Mouse (Mus musculus): Measurements from ENCODE around the gene Fbxw11. TPM values are rescaled to one million over a fixed set of nuclear protein-coding genes. Genes with fewer than 3 reads are reported as not detected.

Fbxw11 gene
- polyA plus RNA-seq, 1 experiment from 2014 or later = 65.1 TPM

DNA sequence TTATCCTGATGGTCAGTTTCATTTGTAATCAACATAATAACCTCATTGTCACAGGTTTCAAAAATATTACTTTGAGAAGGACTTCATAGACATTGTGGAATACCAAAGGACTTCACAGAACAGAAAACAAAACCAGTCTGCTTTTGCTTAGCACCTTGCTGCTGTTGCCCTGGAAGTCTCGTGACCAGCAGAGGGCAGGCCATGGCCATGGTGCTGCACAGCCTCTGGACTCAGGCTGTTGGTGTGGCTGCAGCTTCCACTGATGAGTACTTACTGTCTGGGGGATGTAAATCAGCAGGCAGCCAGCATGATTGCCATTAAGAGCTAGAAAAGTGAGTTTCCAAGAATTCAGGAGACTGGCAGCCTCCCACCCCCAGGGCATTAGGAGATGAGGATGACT is 16.8 kb upstream of the Fbxw11 start:
- Histone ChIP-seq H3K27ac (replicated peaks) (no peak overlapping the region), H3K36me3 (no peaks in the 10 kb centered on the region), H3K4me1 (peaks cover 3% of the 10 kb centered on the region; the same call in 1 of the 2 replicates), H3K9ac (no peak overlapping the region), H3K9me3 (replicated peaks) (no peaks in the 10 kb centered on the region), H3K27me3 (no peaks in the 10 kb centered on the region), H3K4me3 (replicated peaks) (no peak overlapping the region), H3K4me2 (replicated peaks) (no peak overlapping the region)
- 57% methylated on average over 1 of the region's 1 CpGs for WGBS
- ATAC-seq (ENCODE audit: insufficient number of reproducible peaks, low FRiP score, low TSS enrichment, low read depth) = no peak

GRCm38 (mm10) chr11:32626079-32626478 is 16.4 kb upstream of the Fbxw11 start:
- Histone ChIP-seq H3K4me2 (replicated peaks) (no peak overlapping the region), H3K4me1 (peaks cover 3% of the 10 kb centered on the region; the same call in 1 of the 2 replicates), H3K9me3 (replicated peaks) (no peaks in the 10 kb centered on the region), H3K9ac (no peak overlapping the region), H3K36me3 (no peaks in the 10 kb centered on the region), H3K27ac (replicated peaks) (no peak overlapping the region), H3K4me3 (replicated peaks) (no peak overlapping the region), H3K27me3 (no peaks in the 10 kb centered on the region)
- no peak for ATAC-seq (ENCODE audit: insufficient number of reproducible peaks, low FRiP score, low TSS enrichment, low read depth)
- WGBS = 78% methylated on average over 6 of the region's 6 CpGs

GRCm38 (mm10) chr11:32627900-32628299 is 14.6 kb upstream of the Fbxw11 start:
- H3K4me3 ChIP-seq (replicated peaks) = no peak overlapping the region
- H3K4me1 ChIP-seq = peaks cover 3% of the 10 kb centered on the region; the same call in 1 of the 2 replicates
- no peaks in the 10 kb centered on the region for H3K27me3 ChIP-seq
- ATAC-seq (ENCODE audit: insufficient number of reproducible peaks, low FRiP score, low TSS enrichment, low read depth) = no peak
- no peak overlapping the region for H3K4me2 ChIP-seq (replicated peaks)
- H3K9me3 ChIP-seq (replicated peaks) = no peaks in the 10 kb centered on the region
- H3K9ac ChIP-seq = no peak overlapping the region
- no peak overlapping the region for H3K27ac ChIP-seq (replicated peaks)
- no peaks in the 10 kb centered on the region for H3K36me3 ChIP-seq
- 73% methylated on average over 6 of the region's 6 CpGs for WGBS

DNA sequence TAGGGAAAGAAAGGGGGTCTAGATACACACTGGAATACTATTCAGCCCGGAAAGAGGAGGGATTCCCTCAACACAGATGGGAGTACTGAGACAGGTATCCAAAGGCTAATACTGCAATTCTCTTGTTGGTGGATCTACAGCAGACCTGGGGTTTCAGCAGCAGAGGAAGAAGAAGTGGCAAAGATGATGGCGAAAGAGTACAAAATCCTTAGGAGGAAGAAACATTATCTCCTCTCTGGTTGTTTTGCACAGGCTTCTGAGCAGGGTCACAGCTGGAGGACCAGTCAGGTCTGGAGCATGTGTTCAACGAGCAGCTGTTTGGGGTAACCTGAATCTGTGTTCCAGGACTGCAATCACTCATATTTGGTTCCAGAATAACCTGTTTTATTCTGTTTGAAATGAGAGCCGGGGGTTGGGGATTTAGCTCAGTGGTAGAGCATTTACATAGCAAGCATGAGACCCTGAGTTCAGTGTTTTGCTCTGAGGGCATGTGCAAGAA is 12.8 kb upstream of the Fbxw11 start:
- 66% methylated on average over 4 of the region's 4 CpGs for WGBS
- no peak for ATAC-seq (ENCODE audit: insufficient number of reproducible peaks, low FRiP score, low TSS enrichment, low read depth)
- Histone ChIP-seq H3K9ac (no peak overlapping the region), H3K36me3 (no peaks in the 10 kb centered on the region), H3K4me1 (no peaks in the 10 kb centered on the region), H3K27me3 (no peaks in the 10 kb centered on the region), H3K27ac (replicated peaks) (no peak overlapping the region), H3K4me3 (replicated peaks) (no peak overlapping the region), H3K9me3 (replicated peaks) (no peaks in the 10 kb centered on the region), H3K4me2 (replicated peaks) (no peak overlapping the region)

DNA sequence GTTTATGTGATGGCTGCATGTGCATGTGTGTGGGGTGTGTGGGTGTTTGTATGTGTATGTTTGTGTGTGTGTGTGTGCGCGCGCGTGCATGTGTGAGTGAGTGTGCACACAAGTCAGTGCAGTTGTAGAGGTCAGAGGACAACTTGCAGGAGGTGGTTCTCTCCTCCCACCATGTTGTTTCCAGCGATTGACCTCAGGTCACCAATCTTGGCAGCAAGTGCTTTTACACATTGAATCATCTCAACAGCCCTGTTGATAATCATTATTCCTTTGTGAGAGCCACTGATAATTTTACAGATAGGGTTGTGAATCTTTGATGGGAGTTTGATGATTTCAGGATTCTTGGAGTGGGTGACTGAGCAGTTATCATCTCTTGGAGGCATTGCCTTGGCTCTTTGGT is 9.9 kb upstream of the Fbxw11 start:
- Histone ChIP-seq H3K4me2 (replicated peaks) (no peak overlapping the region), H3K36me3 (no peaks in the 10 kb centered on the region), H3K4me1 (no peaks in the 10 kb centered on the region), H3K27ac (replicated peaks) (no peak overlapping the region), H3K4me3 (replicated peaks) (no peak overlapping the region), H3K9ac (no peak overlapping the region), H3K9me3 (replicated peaks) (no peaks in the 10 kb centered on the region), H3K27me3 (no peaks in the 10 kb centered on the region)
- WGBS = 92% methylated on average over 5 of the region's 5 CpGs
- ATAC-seq (ENCODE audit: insufficient number of reproducible peaks, low FRiP score, low TSS enrichment, low read depth) = no peak

DNA sequence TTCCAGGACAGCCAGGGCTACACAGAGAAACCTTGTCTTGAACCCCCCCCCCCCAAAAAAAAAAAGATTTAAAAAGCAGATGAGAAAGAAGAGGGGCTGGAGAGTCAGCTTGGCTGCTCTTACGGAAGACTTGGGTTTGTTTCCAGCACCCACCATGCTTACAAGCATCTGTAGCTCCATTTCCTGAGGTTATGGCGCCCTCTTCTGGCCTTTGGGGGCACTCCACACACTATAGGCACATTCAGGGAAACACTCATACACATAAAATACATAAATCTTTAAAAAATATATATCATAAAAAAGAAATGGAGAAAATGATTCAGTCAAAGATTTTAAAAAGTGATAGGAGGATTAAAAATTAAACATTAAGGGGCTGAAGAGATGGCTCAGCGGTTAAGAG is 9.0 kb upstream of the Fbxw11 start:
- no peak for ATAC-seq (ENCODE audit: insufficient number of reproducible peaks, low FRiP score, low TSS enrichment, low read depth)
- WGBS = 68% methylated on average over 3 of the region's 3 CpGs
- no peak overlapping the region for H3K4me3 ChIP-seq (replicated peaks)
- no peaks in the 10 kb centered on the region for H3K27me3 ChIP-seq
- no peaks in the 10 kb centered on the region for H3K9me3 ChIP-seq (replicated peaks)
- no peaks in the 10 kb centered on the region for H3K36me3 ChIP-seq
- H3K4me2 ChIP-seq (replicated peaks) = no peak overlapping the region
- no peak overlapping the region for H3K9ac ChIP-seq
- H3K27ac ChIP-seq (replicated peaks) = no peak overlapping the region
- H3K4me1 ChIP-seq = peaks cover 4% of the 10 kb centered on the region; the same call in 1 of the 2 replicates

DNA sequence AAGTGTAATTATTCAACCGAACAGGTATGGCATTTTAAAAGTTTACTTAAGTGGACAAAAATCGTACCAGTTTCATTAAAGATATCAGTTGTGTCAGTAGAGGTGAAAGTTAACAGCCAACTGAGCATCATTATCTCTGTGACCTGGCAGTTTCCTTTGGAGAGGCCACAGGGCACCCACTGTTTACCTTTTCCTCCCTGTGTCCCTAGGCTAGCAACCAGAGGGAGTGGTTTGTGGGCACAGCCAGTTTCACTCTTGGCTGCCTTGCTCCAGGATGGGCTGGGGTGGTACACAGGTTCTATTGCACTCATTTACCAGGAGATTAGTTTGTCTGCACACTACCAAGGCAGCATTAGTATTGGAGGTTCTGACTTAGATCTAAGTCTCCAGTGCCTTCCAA is 8.4 kb upstream of the Fbxw11 start:
- 78% methylated on average over 2 of the region's 2 CpGs for WGBS
- Histone ChIP-seq H3K4me1 (peaks cover 8% of the 10 kb centered on the region; the same call in 1 of the 2 replicates), H3K27me3 (no peaks in the 10 kb centered on the region), H3K9me3 (replicated peaks) (no peaks in the 10 kb centered on the region), H3K4me2 (replicated peaks) (no peak overlapping the region), H3K36me3 (no peaks in the 10 kb centered on the region), H3K27ac (replicated peaks) (no peak overlapping the region), H3K4me3 (replicated peaks) (no peak overlapping the region), H3K9ac (no peak overlapping the region)
- ATAC-seq (ENCODE audit: insufficient number of reproducible peaks, low FRiP score, low TSS enrichment, low read depth) = no peak

GRCm38 (mm10) chr11:32634842-32635241 is 7.7 kb upstream of the Fbxw11 start:
- Histone ChIP-seq H3K36me3 (no peaks in the 10 kb centered on the region), H3K4me1 (peaks cover 11% of the 10 kb centered on the region; the same call in 1 of the 2 replicates), H3K9ac (no peak overlapping the region), H3K4me3 (replicated peaks) (no peak overlapping the region), H3K4me2 (replicated peaks) (no peak overlapping the region), H3K9me3 (replicated peaks) (no peaks in the 10 kb centered on the region), H3K27ac (replicated peaks) (no peak overlapping the region), H3K27me3 (no peaks in the 10 kb centered on the region)
- no peak for ATAC-seq (ENCODE audit: insufficient number of reproducible peaks, low FRiP score, low TSS enrichment, low read depth)
- WGBS = 56% methylated on average over 2 of the region's 2 CpGs

GRCm38 (mm10) chr11:32636275-32636674 is 6.2 kb upstream of the Fbxw11 start:
- Histone ChIP-seq H3K27me3 (no peaks in the 10 kb centered on the region), H3K9ac (no peak overlapping the region), H3K4me3 (replicated peaks) (no peak overlapping the region), H3K4me1 (peaks cover 17% of the 10 kb centered on the region), H3K9me3 (replicated peaks) (no peaks in the 10 kb centered on the region), H3K36me3 (no peaks in the 10 kb centered on the region), H3K27ac (replicated peaks) (no peak overlapping the region), H3K4me2 (replicated peaks) (no peak overlapping the region)
- no peak for ATAC-seq (ENCODE audit: insufficient number of reproducible peaks, low FRiP score, low TSS enrichment, low read depth)
- WGBS = 67% methylated on average over 4 of the region's 4 CpGs

GRCm38 (mm10) chr11:32638521-32639255 is 3.8 kb upstream of the Fbxw11 start:
- H3K4me3 ChIP-seq (replicated peaks) = no peak overlapping the region
- no peaks in the 10 kb centered on the region for H3K27me3 ChIP-seq
- no peaks in the 10 kb centered on the region for H3K9me3 ChIP-seq (replicated peaks)
- no peaks in the 10 kb centered on the region for H3K36me3 ChIP-seq
- no peak overlapping the region for H3K4me2 ChIP-seq (replicated peaks)
- no peak overlapping the region for H3K27ac ChIP-seq (replicated peaks)
- no peak overlapping the region for H3K9ac ChIP-seq
- H3K4me1 ChIP-seq = peaks cover 26% of the 10 kb centered on the region
- WGBS = 48% methylated on average over 8 of the region's 8 CpGs
- no peak for ATAC-seq (ENCODE audit: insufficient number of reproducible peaks, low FRiP score, low TSS enrichment, low read depth)

DNA sequence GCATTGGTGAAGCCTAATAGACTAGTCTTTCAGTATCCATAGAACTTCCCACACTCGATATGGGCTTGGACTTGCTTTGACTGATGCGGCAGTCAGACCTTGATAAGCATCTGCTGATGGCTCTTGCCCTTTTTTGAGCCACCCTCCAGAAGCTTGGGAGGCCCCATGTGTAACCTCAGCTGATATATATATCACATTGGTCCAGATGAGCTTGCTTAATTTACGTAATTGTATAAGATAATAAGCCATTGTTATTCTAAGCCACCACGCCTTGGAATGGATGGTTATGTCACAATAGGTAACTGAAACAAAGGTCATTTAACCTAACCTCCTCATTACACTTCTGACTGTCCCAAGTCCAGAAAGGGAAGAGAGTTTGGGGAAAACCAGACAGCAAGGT is 1.9 kb upstream of the Fbxw11 start:
- no peak for ATAC-seq (ENCODE audit: insufficient number of reproducible peaks, low FRiP score, low TSS enrichment, low read depth)
- H3K27ac ChIP-seq (replicated peaks) = no peak overlapping the region
- H3K4me3 ChIP-seq (replicated peaks) = no peak overlapping the region
- no peak overlapping the region for H3K9ac ChIP-seq
- no peaks in the 10 kb centered on the region for H3K36me3 ChIP-seq
- H3K27me3 ChIP-seq = no peaks in the 10 kb centered on the region
- peaks cover 31% of the 10 kb centered on the region for H3K4me1 ChIP-seq
- H3K9me3 ChIP-seq (replicated peaks) = no peaks in the 10 kb centered on the region
- 89% methylated on average over 4 of the region's 4 CpGs for WGBS
- H3K4me2 ChIP-seq (replicated peaks) = no peak overlapping the region

Data from embryonic facial prominence, embryonic 15.5 days (tissue).